Mouse (Mus musculus) kidney, postnatal 0 days (tissue): ENCODE data around the gene Tmem151b. TPM values are rescaled to one million over a fixed set of nuclear protein-coding genes. Genes with fewer than 3 reads are reported as not detected.

Source experiments
- ATAC-seq: fragments of 200-750 bp; cut with Nextera tagmentation; replicated peaks from 2 replicates; pipeline ENCODE4 v1.8.0; 2017; ENCODE audit warnings: low read depth, moderate number of reproducible peaks, moderate TSS enrichment, moderate library complexity; ENCODE audit not compliant: low FRiP score
- DNase-seq: peaks from one replicate; pipeline ENCODE4 v3.0.0-alpha.2; 2016; ENCODE audit warnings: low spot score
- H3K27ac ChIP-seq: fragments of 300-500 bp; sonication (generic); 2 replicates; pipeline ENCODE4 v1.5.1; 2014; ENCODE audit warnings: mild to moderate bottlenecking
- H3K27me3 ChIP-seq: fragments of 300-500 bp; sonication (generic); 2 replicates; pipeline ENCODE4 v1.6.1; 2014; ENCODE audit warnings: low read length, mixed read lengths; ENCODE audit not compliant: insufficient read depth
- H3K36me3 ChIP-seq: fragments of 300-500 bp; sonication (generic); 2 replicates; pipeline ENCODE4 v1.6.1; 2014; ENCODE audit warnings: low read length, mixed read lengths; ENCODE audit not compliant: insufficient read depth
- H3K4me1 ChIP-seq: fragments of 300-500 bp; sonication (generic); replicated peaks from 2 replicates; pipeline ENCODE4 v1.6.1; 2014; ENCODE audit warnings: antibody characterized with exemption, low read length, mixed read lengths; ENCODE audit not compliant: insufficient read depth
- H3K4me2 ChIP-seq: fragments of 300-500 bp; sonication (generic); 2 replicates; pipeline ENCODE4 v1.6.1; 2014; ENCODE audit warnings: mild to moderate bottlenecking, low read length, moderate library complexity, mixed read lengths
- H3K4me3 ChIP-seq: fragments of 300-500 bp; sonication (generic); replicated peaks from 2 replicates; pipeline ENCODE4 v1.5.1; 2014; ENCODE audit warnings: low read depth, low read length
- H3K9ac ChIP-seq: fragments of 300-500 bp; sonication (generic); 2 replicates; pipeline ENCODE4 v1.6.1; 2014; ENCODE audit warnings: low read depth, low read length
- H3K9me3 ChIP-seq: fragments of 300-500 bp; sonication (generic); replicated peaks from 2 replicates; pipeline ENCODE4 v1.6.1; 2016; ENCODE audit warnings: low read length, inconsistent platforms, mixed read lengths
- CTCF ChIP-seq: IDR thresholded peaks from 2 replicates; pipeline ENCODE4 v1.5.1; 2016; ENCODE audit warnings: antibody characterized with exemption, low read depth, mild to moderate bottlenecking, moderate library complexity
- WGBS: fragments of 180-500 bp; shearing (Covaris S2); extraction: QIAGEN DNeasy Blood & Tissue Kit; methylation state at CpG from one replicate; pipeline ENCODE4 v1.1.7; 2014; 5-methylcytosine and 5-hydroxymethylcytosine counted together
- polyA plus RNA-seq: library from polyadenylated mRNA; unstranded; fragments of >200 nt; fragmentation: Nextera tagmentation; extraction: Ambion mirVana; gene quantifications from 2 replicates; pipeline ENCODE4 v1.2.1, GENCODE M21; 2015

Gene Tmem151b
- polyA plus RNA-seq, 1 experiment from 2014 or later = 1.5 TPM

GRCm38 (mm10) chr17:45566360-45567161 lies 17.1 kb upstream of the Tmem151b start:
- Histone ChIP-seq H3K9ac (no peak overlapping the region), H3K4me2 (no peak overlapping the region), H3K27me3 (no peaks in the 10 kb centered on the region), H3K4me3 (no peak overlapping the region), H3K4me1 (peaks cover 17% of the 10 kb centered on the region), H3K36me3 (peaks cover 60% of the 10 kb centered on the region), H3K9me3 (no peaks in the 10 kb centered on the region), H3K27ac (no peak overlapping the region)
- ATAC-seq (no peak), DNase-seq (no peak)
- WGBS = 61% methylated on average over 18 of the region's 18 CpGs
- no peak for TF ChIP-seq CTCF

- Histone ChIP-seq H3K4me2 (no peak overlapping the region), H3K27ac (no peak overlapping the region), H3K36me3 (peaks cover 54% of the 10 kb centered on the region), H3K4me3 (no peak overlapping the region), H3K9ac (no peak overlapping the region), H3K27me3 (no peaks in the 10 kb centered on the region), H3K9me3 (no peaks in the 10 kb centered on the region), H3K4me1 (peaks cover 16% of the 10 kb centered on the region)
- WGBS = 47% methylated on average over 1 of the region's 1 CpGs
- TF ChIP-seq CTCF = no peak
- DNase-seq = no peak
- no peak for ATAC-seq
These were observed 16.5 kb upstream of the Tmem151b start for GRCm38 (mm10) chr17:45566031-45566359.

- Histone ChIP-seq H3K4me1 (peaks cover 15% of the 10 kb centered on the region), H3K36me3 (peaks cover 49% of the 10 kb centered on the region), H3K9ac (peak overlapping the region; percentile 88; the same call in 1 of the 2 replicates), H3K9me3 (no peaks in the 10 kb centered on the region), H3K27ac (peak overlapping the region; percentile 90; the same call in 1 of the 2 replicates), H3K27me3 (no peaks in the 10 kb centered on the region), H3K4me3 (peak overlapping the region; percentile 88), H3K4me2 (peak overlapping the region; percentile 96)
- WGBS = 92% methylated on average over 11 of the region's 11 CpGs
- ATAC-seq (no peak), DNase-seq (no peak)
- TF ChIP-seq CTCF = no peak
These were observed 15.6 kb upstream of the Tmem151b start for GRCm38 (mm10) chr17:45565103-45565502.

GRCm38 (mm10) chr17:45564531-45565084 lies 15.1 kb upstream of the Tmem151b start:
- peak; percentile 3 for ATAC-seq
- Histone ChIP-seq H3K27ac (peak overlapping the region; percentile 90), H3K4me2 (peak overlapping the region; percentile 96), H3K27me3 (no peaks in the 10 kb centered on the region), H3K9me3 (no peaks in the 10 kb centered on the region), H3K4me1 (peaks cover 13% of the 10 kb centered on the region), H3K36me3 (peaks cover 44% of the 10 kb centered on the region), H3K4me3 (peak overlapping the region; percentile 88), H3K9ac (peak overlapping the region; percentile 88)
- 6% methylated on average over 18 of the region's 18 CpGs for WGBS
- TF ChIP-seq CTCF = peak; percentile 14; the same call in 1 of the 2 replicates
- DNase-seq = peak; percentile 35

- Histone ChIP-seq H3K36me3 (peaks cover 37% of the 10 kb centered on the region), H3K4me1 (peaks cover 13% of the 10 kb centered on the region), H3K9ac (peak within 1 kb of the TSS; percentile 88), H3K27me3 (no peaks in the 10 kb centered on the region), H3K4me3 (peak within 1 kb of the TSS; percentile 88), H3K9me3 (no peaks in the 10 kb centered on the region), H3K4me2 (peak within 1 kb of the TSS; percentile 96), H3K27ac (peak within 1 kb of the TSS; percentile 90)
- WGBS = under 1% methylated on average over 58 of the region's 61 CpGs
- peak; percentile 95 for TF ChIP-seq CTCF
- DNase-seq (peak; percentile 96), ATAC-seq (peak; percentile 82)
These were observed 14.4 kb upstream of the Tmem151b start, which contains the start of gene Slc35b2 for GRCm38 (mm10) chr17:45563655-45564530. Slc35b2 (plus strand) TSS chr17:45563874.

GRCm38 (mm10) chr17:45563216-45563615 lies 13.7 kb upstream of the Tmem151b start:
- TF ChIP-seq CTCF = no peak
- Histone ChIP-seq H3K4me1 (peaks cover 13% of the 10 kb centered on the region), H3K36me3 (peaks cover 30% of the 10 kb centered on the region), H3K9me3 (no peaks in the 10 kb centered on the region), H3K4me2 (no peak overlapping the region), H3K27me3 (no peaks in the 10 kb centered on the region), H3K9ac (no peak overlapping the region), H3K4me3 (no peak overlapping the region), H3K27ac (no peak overlapping the region)
- DNase-seq = no peak
- no peak for ATAC-seq
- 78% methylated on average over 12 of the region's 12 CpGs for WGBS
